ENCODE assay signal across 8 mouse cellular contexts in genomic region chr1:79581136-79581679, GRCm38 (mm10).
DNase-seq lines count a peak whose midpoint lies in the region; ATAC-seq and TF ChIP-seq lines count a peak whose summit lies in the region.

No protein-coding gene starts in this region.

- peak overlapping the region; percentile 32 for H3K4me2 ChIP-seq in embryonic facial prominence, embryonic 11.5 days (ENCODE audit: low read depth, low read length)
- peak overlapping the region; percentile 65 for H3K4me2 ChIP-seq in heart, embryonic 11.5 days
- H3K4me2 ChIP-seq in kidney, embryonic 15.5 days, result peak overlapping the region; percentile 58
- peak overlapping the region; percentile 43 for H3K4me2 ChIP-seq in limb, embryonic 14.5 days (replicated peaks; ENCODE audit: low read depth, low read length, severe bottlenecking)
- H3K4me2 ChIP-seq in myocyte (ENCODE audit: low read depth), result peak overlapping the region; percentile 81

- H3K4me1 ChIP-seq in embryonic facial prominence, embryonic 11.5 days (ENCODE audit: control insufficient read depth, insufficient read depth, low read length), result no peaks in the 10 kb centered on the region
- no peaks in the 10 kb centered on the region for H3K4me1 ChIP-seq in heart, embryonic 11.5 days (ENCODE audit: control insufficient read depth, insufficient read depth, low read length)
- H3K4me1 ChIP-seq in kidney, embryonic 15.5 days, result peaks cover 15% of the 10 kb centered on the region
- no peaks in the 10 kb centered on the region for H3K4me1 ChIP-seq in limb, embryonic 14.5 days (ENCODE audit: control insufficient read depth, insufficient read depth, low read length)

- ATAC-seq in embryonic facial prominence, embryonic 11.5 days (replicated peaks; ENCODE audit: insufficient number of reproducible peaks, low FRiP score, low TSS enrichment, low read depth), result peak; percentile 90
- 0 out of 2 replicates have a peak, but pooled peaks have one; percentile 57 for ATAC-seq in heart, embryonic 11.5 days (replicated peaks; ENCODE audit: insufficient number of reproducible peaks, low FRiP score, low TSS enrichment)
- peak; percentile 84 for ATAC-seq in kidney, embryonic 15.5 days (replicated peaks; ENCODE audit: low FRiP score)
- ATAC-seq in limb, embryonic 14.5 days (ENCODE audit: low FRiP score, low read depth), result no peak; the same call in 1 of the 2 replicates

- DNase-seq in A20 (ENCODE audit: low read depth, low spot score), result peak; percentile 17
- peak; percentile 39 for DNase-seq in adrenal gland, adult 8-10 months
- peak; percentile 78 for DNase-seq in embryonic facial prominence, embryonic 11.5 days (ENCODE audit: low spot score)
- peak; percentile 34 for DNase-seq in limb, embryonic 14.5 days (ENCODE audit: low spot score)
- DNase-seq in testis, postnatal 10 days (ENCODE audit: low spot score), result peak; percentile 52

- no peak for TF ChIP-seq POLR2A in limb, embryonic 14.5 days (IDR thresholded peaks at IDR 0.05; ENCODE audit: borderline replicate concordance, extremely low read depth, insufficient read depth, insufficient read length)
- peak; percentile 14 for TF ChIP-seq POLR2A in myocyte (IDR thresholded peaks at IDR 0.05; ENCODE audit: insufficient read length, low read depth)

- no peak overlapping the region for H3ac ChIP-seq in myocyte (ENCODE audit: control insufficient read depth, insufficient read length)

- peak overlapping the region; percentile 41 for H3K9ac ChIP-seq in embryonic facial prominence, embryonic 11.5 days (replicated peaks; ENCODE audit: low read length)
- peak overlapping the region; percentile 53 for H3K9ac ChIP-seq in heart, embryonic 11.5 days (ENCODE audit: low read depth, low read length)
- no peak overlapping the region for H3K9ac ChIP-seq in kidney, embryonic 15.5 days
- H3K9ac ChIP-seq in limb, embryonic 14.5 days (ENCODE audit: low read depth, low read length, severe bottlenecking), result no peak overlapping the region; the same call in 1 of the 2 replicates

- H3K27me3 ChIP-seq in embryonic facial prominence, embryonic 11.5 days (ENCODE audit: control insufficient read depth, insufficient read depth, low read length), result no peaks in the 10 kb centered on the region
- H3K27me3 ChIP-seq in heart, embryonic 11.5 days (ENCODE audit: control insufficient read depth, insufficient read depth, low read length), result no peaks in the 10 kb centered on the region
- H3K27me3 ChIP-seq in kidney, embryonic 15.5 days, result no peaks in the 10 kb centered on the region
- H3K27me3 ChIP-seq in limb, embryonic 14.5 days (ENCODE audit: control insufficient read depth, insufficient read depth, low read length), result 0 out of 2 replicates have a peak, but pooled peaks cover 4% of the 10 kb centered on the region
- no peaks in the 10 kb centered on the region for H3K27me3 ChIP-seq in myocyte (ENCODE audit: control insufficient read depth, insufficient read depth, insufficient read length)

- H3K9me3 ChIP-seq in embryonic facial prominence, embryonic 11.5 days (replicated peaks; ENCODE audit: control insufficient read depth, low read length), result no peaks in the 10 kb centered on the region
- H3K9me3 ChIP-seq in heart, embryonic 11.5 days (replicated peaks; ENCODE audit: control insufficient read depth, low read length), result no peaks in the 10 kb centered on the region
- no peaks in the 10 kb centered on the region for H3K9me3 ChIP-seq in kidney, embryonic 15.5 days (replicated peaks)
- H3K9me3 ChIP-seq in limb, embryonic 14.5 days (ENCODE audit: control insufficient read depth, low read length), result no peaks in the 10 kb centered on the region

- peak overlapping the region; percentile 20 for H3K4me3 ChIP-seq in embryonic facial prominence, embryonic 11.5 days (ENCODE audit: low read depth, low read length)
- peak overlapping the region; percentile 39 for H3K4me3 ChIP-seq in heart, embryonic 11.5 days (ENCODE audit: low read depth, low read length)
- peak overlapping the region; percentile 34 for H3K4me3 ChIP-seq in kidney, embryonic 15.5 days (replicated peaks)
- H3K4me3 ChIP-seq in limb, embryonic 14.5 days (replicated peaks; ENCODE audit: low read length), result peak overlapping the region; percentile 20
- H3K4me3 ChIP-seq in myocyte, result peak overlapping the region; percentile 9

- H3K27ac ChIP-seq in embryonic facial prominence, embryonic 11.5 days (replicated peaks; ENCODE audit: low read depth, low read length), result no peak overlapping the region
- no peak overlapping the region for H3K27ac ChIP-seq in heart, embryonic 11.5 days (ENCODE audit: low read depth, low read length)
- H3K27ac ChIP-seq in kidney, embryonic 15.5 days, result peak overlapping the region; percentile 54; the same call in 1 of the 2 replicates
- no peak overlapping the region for H3K27ac ChIP-seq in limb, embryonic 14.5 days (replicated peaks; ENCODE audit: low read depth, low read length)

- no peaks in the 10 kb centered on the region for H3K36me3 ChIP-seq in embryonic facial prominence, embryonic 11.5 days (replicated peaks; ENCODE audit: control insufficient read depth, insufficient read depth, low read depth, low read length)
- no peaks in the 10 kb centered on the region for H3K36me3 ChIP-seq in heart, embryonic 11.5 days (ENCODE audit: control insufficient read depth, insufficient read depth, low read length)
- no peaks in the 10 kb centered on the region for H3K36me3 ChIP-seq in kidney, embryonic 15.5 days
- H3K36me3 ChIP-seq in limb, embryonic 14.5 days (ENCODE audit: control insufficient read depth, insufficient read depth, low read length), result no peaks in the 10 kb centered on the region
- H3K36me3 ChIP-seq in myocyte (ENCODE audit: control insufficient read depth, insufficient read depth), result no peaks in the 10 kb centered on the region

- WGBS in embryonic facial prominence, embryonic 11.5 days, result 2% methylated on average over 15 of the region's 15 CpGs
- WGBS in heart, embryonic 11.5 days (ENCODE audit: insufficient replicate concordance), result 5% methylated on average over 15 of the region's 15 CpGs
- WGBS in kidney, embryonic 15.5 days, result 13% methylated on average over 15 of the region's 15 CpGs
- WGBS in limb, embryonic 14.5 days, result 15% methylated on average over 15 of the region's 15 CpGs

- no peaks in the 10 kb centered on the region for H3K79me2 ChIP-seq in myocyte (ENCODE audit: control insufficient read depth, insufficient read depth)

TF ChIP-seq in myocyte, 11 proteins besides CTCF, POLR2A, EP300 and RAD21:
- TF ChIP-seq USF1 (IDR thresholded peaks at IDR 0.05; ENCODE audit: low read depth) (no peak), E2F4 (IDR thresholded peaks at IDR 0.05; ENCODE audit: insufficient read depth) (no peak), MAX (IDR thresholded peaks at IDR 0.05; ENCODE audit: low read depth) (no peak), CEBPB (IDR thresholded peaks at IDR 0.05; ENCODE audit: insufficient read depth, poor library complexity, severe bottlenecking) (no peak), REST (IDR thresholded peaks at IDR 0.05; ENCODE audit: insufficient read depth, insufficient read length) (no peak), TCF12 (IDR thresholded peaks at IDR 0.05; ENCODE audit: insufficient read depth, poor library complexity, severe bottlenecking) (no peak), POLR2AphosphoS2 (IDR thresholded peaks at IDR 0.05; ENCODE audit: insufficient read length, low read depth) (no peak), MYOD1 (IDR thresholded peaks at IDR 0.05; ENCODE audit: control insufficient read depth in 1 of 3, insufficient read length in 2 of 3, low read depth in 2 of 3) (no peak), MYOG (IDR thresholded peaks at IDR 0.05; ENCODE audit: control insufficient read depth in 1 of 3, insufficient read depth in 1 of 3, insufficient read length in 2 of 3, low read depth in 2 of 3) (no peak), TCF3 (IDR thresholded peaks at IDR 0.05; ENCODE audit: insufficient read length, low read depth) (no peak), SRF (IDR thresholded peaks at IDR 0.05; ENCODE audit: control insufficient read depth, insufficient read length, low read depth) (no peak)

Comparison
In these comparisons a context has a peak if more than half of its experiments do, and no peak if none do; other contexts are left out.
1. DNase-seq: peak in every context shown above with its lines; median percentile 78 in embryonic facial prominence, embryonic 11.5 days; 52 in testis, postnatal 10 days; 39 in adrenal gland, adult 8-10 months; 34 in limb, embryonic 14.5 days; 17 in A20.
2. H3K9ac ChIP-seq: peak in embryonic facial prominence, embryonic 11.5 days (single experiment) and heart, embryonic 11.5 days (single experiment); none in kidney, embryonic 15.5 days (single experiment) and limb, embryonic 14.5 days (single experiment).
3. Peak in every context shown above with its lines, with median percentiles within 50 percentile points of each other: H3K4me2 ChIP-seq and H3K4me3 ChIP-seq.